Mouse (Mus musculus) spleen, adult 2 months (tissue): ENCODE measurements around the gene Rbm25.

Source experiments
- CTCF ChIP-seq: fragments of 200-500 bp; IDR thresholded peaks from 2 replicates; pipeline ENCODE4 v1.5.1; 2011; ENCODE audit warnings: mild to moderate bottlenecking, inconsistent platforms; ENCODE audit not compliant: insufficient read depth, insufficient read length, insufficient replicate concordance; ENCODE audit errors: extremely low read depth
- POLR2A ChIP-seq: fragments of 200-500 bp; IDR thresholded peaks from 2 replicates; pipeline ENCODE4 v1.6.1; 2011; ENCODE audit warnings: low read depth, low read length, inconsistent platforms

- TF ChIP-seq CTCF (no peak), POLR2A (no peak)
Observed at GRCm38 (mm10) chr12:83688316-83689086, 57.5 kb downstream of the Rbm25 start.
